Mouse (Mus musculus): ENCODE data around the gene Abtb1. TPM values are rescaled to one million over a fixed set of nuclear protein-coding genes. Genes with fewer than 3 reads are reported as not detected.

Gene Abtb1
- polyA plus RNA-seq, 1 experiment from 2014 or later: 39.4 TPM

- no peaks in the 10 kb centered on the region for H3K9me3 ChIP-seq (ENCODE audit: control insufficient read depth, low read length)
- H3K36me3 ChIP-seq (ENCODE audit: control insufficient read depth, insufficient read depth, low read length): no peaks in the 10 kb centered on the region
- no peaks in the 10 kb centered on the region; the same call in 1 of the 2 replicates for H3K4me1 ChIP-seq (ENCODE audit: control insufficient read depth, insufficient read depth, low read depth, low read length)
- H3K9ac ChIP-seq (ENCODE audit: low read depth, low read length): no peak overlapping the region
- no peak overlapping the region for H3K4me3 ChIP-seq (ENCODE audit: low read length)
- 80% methylated on average over 3 of the region's 3 CpGs for whole genome bisulfite sequencing
- H3K27me3 ChIP-seq (replicated peaks; ENCODE audit: control insufficient read depth, insufficient read depth, low read length): no peaks in the 10 kb centered on the region
- no peak overlapping the region for H3K4me2 ChIP-seq (ENCODE audit: low read length)
- H3K27ac ChIP-seq (ENCODE audit: low read depth, low read length): no peak overlapping the region
- no peak for ATAC-seq
Observed at GRCm38 (mm10) chr6:88816913-88817312, 24.9 kb downstream of the Abtb1 start.

GRCm38 (mm10) chr6:88815489-88815888 is 26.3 kb downstream of the Abtb1 start:
- no peak overlapping the region for H3K27ac ChIP-seq (ENCODE audit: low read depth, low read length)
- H3K9me3 ChIP-seq (ENCODE audit: control insufficient read depth, low read length): no peaks in the 10 kb centered on the region
- ATAC-seq: no peak
- no peaks in the 10 kb centered on the region for H3K36me3 ChIP-seq (ENCODE audit: control insufficient read depth, insufficient read depth, low read length)
- 70% methylated on average over 3 of the region's 3 CpGs for WGBS
- H3K4me2 ChIP-seq (ENCODE audit: low read length): no peak overlapping the region
- no peaks in the 10 kb centered on the region; the same call in 1 of the 2 replicates for H3K4me1 ChIP-seq (ENCODE audit: control insufficient read depth, insufficient read depth, low read depth, low read length)
- H3K4me3 ChIP-seq (ENCODE audit: low read length): no peak overlapping the region
- no peak overlapping the region for H3K9ac ChIP-seq (ENCODE audit: low read depth, low read length)
- H3K27me3 ChIP-seq (replicated peaks; ENCODE audit: control insufficient read depth, insufficient read depth, low read length): no peaks in the 10 kb centered on the region

DNA sequence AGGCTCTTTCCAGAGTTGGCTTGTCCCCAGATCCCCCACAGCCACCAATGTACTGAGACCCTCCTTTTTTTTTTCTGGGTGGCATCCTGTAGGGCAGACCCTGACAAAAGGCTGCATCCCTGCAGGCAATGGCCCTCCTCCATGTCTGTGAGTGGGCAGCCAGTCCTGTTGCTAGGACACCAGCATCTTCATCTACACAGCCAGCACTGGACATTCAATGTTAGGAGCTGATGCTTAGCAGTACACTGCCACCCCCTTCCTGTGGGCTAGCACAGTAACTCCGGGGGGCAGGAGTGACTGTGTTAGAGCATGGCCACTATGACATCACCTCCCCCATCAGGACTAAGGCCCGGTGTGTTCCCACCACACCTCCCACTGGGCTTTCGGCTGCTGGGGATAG is 26.7 kb downstream of the Abtb1 start:
- no peaks in the 10 kb centered on the region for H3K9me3 ChIP-seq (ENCODE audit: control insufficient read depth, low read length)
- no peaks in the 10 kb centered on the region; the same call in 1 of the 2 replicates for H3K4me1 ChIP-seq (ENCODE audit: control insufficient read depth, insufficient read depth, low read depth, low read length)
- peak; percentile 65 for ATAC-seq
- H3K27ac ChIP-seq (ENCODE audit: low read depth, low read length): no peak overlapping the region
- H3K36me3 ChIP-seq (ENCODE audit: control insufficient read depth, insufficient read depth, low read length): no peaks in the 10 kb centered on the region
- H3K4me2 ChIP-seq (ENCODE audit: low read length): no peak overlapping the region
- no peaks in the 10 kb centered on the region for H3K27me3 ChIP-seq (replicated peaks; ENCODE audit: control insufficient read depth, insufficient read depth, low read length)
- 17% methylated on average over 3 of the region's 3 CpGs for WGBS
- H3K9ac ChIP-seq (ENCODE audit: low read depth, low read length): no peak overlapping the region
- no peak overlapping the region for H3K4me3 ChIP-seq (ENCODE audit: low read length)

- H3K36me3 ChIP-seq (ENCODE audit: control insufficient read depth, insufficient read depth, low read length): no peaks in the 10 kb centered on the region
- H3K4me3 ChIP-seq (ENCODE audit: low read length): no peak overlapping the region
- no peaks in the 10 kb centered on the region for H3K27me3 ChIP-seq (replicated peaks; ENCODE audit: control insufficient read depth, insufficient read depth, low read length)
- no peaks in the 10 kb centered on the region; the same call in 1 of the 2 replicates for H3K4me1 ChIP-seq (ENCODE audit: control insufficient read depth, insufficient read depth, low read depth, low read length)
- no peak overlapping the region for H3K27ac ChIP-seq (ENCODE audit: low read depth, low read length)
- ATAC-seq: no peak
- no peak overlapping the region for H3K4me2 ChIP-seq (ENCODE audit: low read length)
- no peak overlapping the region for H3K9ac ChIP-seq (ENCODE audit: low read depth, low read length)
- WGBS: 83% methylated on average over 10 of the region's 10 CpGs
- H3K9me3 ChIP-seq (ENCODE audit: control insufficient read depth, low read length): no peaks in the 10 kb centered on the region
Observed at GRCm38 (mm10) chr6:88813832-88814231, 28.0 kb downstream of the Abtb1 start.

GRCm38 (mm10) chr6:88812886-88813285 is 28.9 kb downstream of the Abtb1 start:
- H3K27ac ChIP-seq (ENCODE audit: low read depth, low read length): no peak overlapping the region
- no peak overlapping the region for H3K9ac ChIP-seq (ENCODE audit: low read depth, low read length)
- 64% methylated on average over 3 of the region's 3 CpGs for WGBS
- no peak overlapping the region for H3K4me3 ChIP-seq (ENCODE audit: low read length)
- no peak overlapping the region for H3K4me2 ChIP-seq (ENCODE audit: low read length)
- no peak for ATAC-seq
- H3K36me3 ChIP-seq (ENCODE audit: control insufficient read depth, insufficient read depth, low read length): no peaks in the 10 kb centered on the region
- H3K9me3 ChIP-seq (ENCODE audit: control insufficient read depth, low read length): no peaks in the 10 kb centered on the region
- H3K4me1 ChIP-seq (ENCODE audit: control insufficient read depth, insufficient read depth, low read depth, low read length): no peaks in the 10 kb centered on the region; the same call in 1 of the 2 replicates
- no peaks in the 10 kb centered on the region for H3K27me3 ChIP-seq (replicated peaks; ENCODE audit: control insufficient read depth, insufficient read depth, low read length)

GRCm38 (mm10) chr6:88811880-88812400 is 29.8 kb downstream of the Abtb1 start:
- Histone ChIP-seq H3K4me3 (ENCODE audit: low read length) (no peak overlapping the region), H3K27ac (ENCODE audit: low read depth, low read length) (no peak overlapping the region), H3K4me1 (ENCODE audit: control insufficient read depth, insufficient read depth, low read depth, low read length) (no peaks in the 10 kb centered on the region; the same call in 1 of the 2 replicates), H3K36me3 (ENCODE audit: control insufficient read depth, insufficient read depth, low read length) (no peaks in the 10 kb centered on the region), H3K9me3 (ENCODE audit: control insufficient read depth, low read length) (no peaks in the 10 kb centered on the region), H3K4me2 (ENCODE audit: low read length) (no peak overlapping the region), H3K9ac (ENCODE audit: low read depth, low read length) (no peak overlapping the region), H3K27me3 (replicated peaks; ENCODE audit: control insufficient read depth, insufficient read depth, low read length) (no peaks in the 10 kb centered on the region)
- WGBS: 67% methylated on average over 7 of the region's 7 CpGs
- ATAC-seq: no peak

- Histone ChIP-seq H3K9me3 (ENCODE audit: control insufficient read depth, low read length) (no peaks in the 10 kb centered on the region), H3K4me1 (ENCODE audit: control insufficient read depth, insufficient read depth, low read depth, low read length) (no peaks in the 10 kb centered on the region; the same call in 1 of the 2 replicates), H3K4me2 (ENCODE audit: low read length) (no peak overlapping the region), H3K27me3 (replicated peaks; ENCODE audit: control insufficient read depth, insufficient read depth, low read length) (no peaks in the 10 kb centered on the region), H3K4me3 (ENCODE audit: low read length) (no peak overlapping the region), H3K9ac (ENCODE audit: low read depth, low read length) (no peak overlapping the region), H3K27ac (ENCODE audit: low read depth, low read length) (no peak overlapping the region), H3K36me3 (ENCODE audit: control insufficient read depth, insufficient read depth, low read length) (no peaks in the 10 kb centered on the region)
- WGBS: 44% methylated on average over 4 of the region's 7 CpGs
- no peak for ATAC-seq
Observed at GRCm38 (mm10) chr6:88811396-88811795, 30.4 kb downstream of the Abtb1 start.

DNA sequence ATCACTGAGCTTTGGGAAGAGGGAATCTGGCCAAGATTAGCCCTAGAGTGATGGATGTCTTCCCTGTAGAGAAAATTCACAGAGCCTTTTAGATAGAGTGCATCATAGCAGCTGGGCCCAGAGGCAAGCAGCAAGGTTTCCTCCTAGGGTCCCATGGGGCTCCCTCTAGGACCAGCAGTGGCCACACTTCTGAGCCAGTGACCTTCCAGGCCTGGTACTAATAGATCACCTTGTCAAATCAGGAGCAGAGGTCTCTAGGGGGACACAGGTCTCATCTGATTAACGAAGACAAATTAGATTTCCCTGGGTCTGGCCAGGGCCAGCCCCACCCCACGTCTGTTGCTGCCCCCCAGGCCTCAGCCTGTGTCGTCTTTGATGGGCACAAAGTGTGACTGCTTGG is 31.5 kb downstream of the Abtb1 start:
- Histone ChIP-seq H3K36me3 (ENCODE audit: control insufficient read depth, insufficient read depth, low read length) (no peaks in the 10 kb centered on the region), H3K27ac (ENCODE audit: low read depth, low read length) (no peak overlapping the region), H3K4me3 (ENCODE audit: low read length) (no peak overlapping the region), H3K27me3 (replicated peaks; ENCODE audit: control insufficient read depth, insufficient read depth, low read length) (no peaks in the 10 kb centered on the region), H3K9me3 (ENCODE audit: control insufficient read depth, low read length) (no peaks in the 10 kb centered on the region), H3K9ac (ENCODE audit: low read depth, low read length) (no peak overlapping the region), H3K4me1 (ENCODE audit: control insufficient read depth, insufficient read depth, low read depth, low read length) (no peaks in the 10 kb centered on the region; the same call in 1 of the 2 replicates), H3K4me2 (ENCODE audit: low read length) (no peak overlapping the region)
- 28% methylated on average over 3 of the region's 3 CpGs for WGBS
- ATAC-seq: no peak

GRCm38 (mm10) chr6:88809091-88810037 is 32.4 kb downstream of the Abtb1 start:
- no peak overlapping the region for H3K27ac ChIP-seq (ENCODE audit: low read depth, low read length)
- no peaks in the 10 kb centered on the region for H3K9me3 ChIP-seq (ENCODE audit: control insufficient read depth, low read length)
- no peaks in the 10 kb centered on the region for H3K27me3 ChIP-seq (replicated peaks; ENCODE audit: control insufficient read depth, insufficient read depth, low read length)
- ATAC-seq: no peak
- no peaks in the 10 kb centered on the region; the same call in 1 of the 2 replicates for H3K4me1 ChIP-seq (ENCODE audit: control insufficient read depth, insufficient read depth, low read depth, low read length)
- WGBS: 71% methylated on average over 23 of the region's 23 CpGs
- H3K4me2 ChIP-seq (ENCODE audit: low read length): no peak overlapping the region
- H3K36me3 ChIP-seq (ENCODE audit: control insufficient read depth, insufficient read depth, low read length): no peaks in the 10 kb centered on the region
- no peak overlapping the region for H3K4me3 ChIP-seq (ENCODE audit: low read length)
- H3K9ac ChIP-seq (ENCODE audit: low read depth, low read length): no peak overlapping the region

Measured in hindbrain, embryonic 16.5 days (tissue).